Mouse (Mus musculus) layer of hippocampus, adult 8-10 months (tissue): Measurements from ENCODE around the gene Grhl3. TPM values are rescaled to one million over a fixed set of nuclear protein-coding genes. Genes with fewer than 3 reads are reported as not detected.
"Not testable (repeated sequence)": the region's sequence is repeated elsewhere in the genome, so short reads cannot be mapped to it uniquely, and the experiment has no call there.

Experiments
- DNase-seq, 2 experiments: peaks; one replicate each; pipeline ENCODE4 v3.0.0; 2022; ENCODE audit warnings: low spot score in 2 of 2
- total RNA-seq, 4 experiments: library from RNA; stranded (reverse); gene quantifications; 2 replicates each; pipeline ENCODE4 v1.2.4; 2022

Grhl3 gene
- total RNA-seq = 1 to 10 TPM in 3 of 4 experiments, under 1 TPM in 1; 0.52 to 1.3 (median 1.2) TPM

DNA sequence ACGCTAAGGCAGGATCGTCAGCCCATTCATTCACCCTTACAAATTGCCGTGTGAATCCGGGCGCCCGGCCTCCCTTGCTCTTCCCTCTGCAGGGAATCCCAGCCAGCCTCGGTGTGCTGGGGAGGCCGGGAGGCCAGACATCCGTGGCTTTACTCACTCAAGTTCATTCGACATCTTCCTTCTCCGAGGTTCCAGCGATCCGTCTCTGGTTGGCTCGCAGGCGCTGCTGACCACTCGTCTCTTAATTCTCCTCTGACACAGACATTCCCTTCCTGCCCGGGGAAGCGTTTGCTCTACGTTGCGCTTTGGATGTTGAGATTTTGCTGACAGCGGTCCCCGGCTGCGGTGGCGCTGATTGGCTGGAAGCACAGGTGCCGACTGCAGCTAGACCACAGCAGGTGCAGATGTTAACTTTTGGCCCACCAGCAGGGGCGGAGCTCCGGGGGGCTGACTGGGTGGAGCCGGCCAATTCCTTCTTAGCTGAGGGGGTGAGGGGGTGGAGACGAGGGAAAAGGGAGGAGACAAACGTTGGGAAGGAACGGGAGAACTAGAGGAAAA is at the start of gene Grhl3:
Grhl3 (minus strand) TSS at position 380 of the 558 bp plus-strand sequence.
- DNase-seq = peak in 1 of 2 experiments; percentile 19

GRCm38 (mm10) chr4:135622290-135622689 is 48.9 kb upstream of the Grhl3 start:
- DNase-seq = peak; percentile 6 to 8

- DNase-seq = no peak
Measured at GRCm38 (mm10) chr4:135620461-135620860, 47.0 kb upstream of the Grhl3 start.

- no peak for DNase-seq
Measured at GRCm38 (mm10) chr4:135617783-135618470, 44.5 kb upstream of the Grhl3 start.

DNA sequence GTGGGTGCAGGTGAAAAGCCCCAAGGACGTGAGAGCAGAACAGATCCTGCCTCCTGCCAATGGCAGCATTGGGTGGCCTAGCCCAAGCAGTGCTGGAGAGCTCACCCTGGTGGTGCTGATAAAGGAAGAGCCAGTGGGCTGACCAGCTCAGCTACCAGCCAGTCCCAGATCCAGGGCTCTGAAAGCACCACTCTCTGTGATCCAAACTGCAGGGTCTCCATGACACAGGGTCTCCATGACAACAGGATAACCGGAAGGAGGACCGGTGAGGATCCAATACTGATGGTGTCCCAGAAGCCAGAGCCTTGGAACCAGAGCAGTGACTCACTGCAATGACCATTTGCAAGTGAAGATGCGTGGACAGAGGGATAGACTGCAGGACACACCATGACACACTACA is 43.6 kb upstream of the Grhl3 start:
- no peak for DNase-seq

- DNase-seq = not testable (repeated sequence)
Measured at GRCm38 (mm10) chr4:135615307-135615706, 41.9 kb upstream of the Grhl3 start.

GRCm38 (mm10) chr4:135609986-135610385 is 36.6 kb upstream of the Grhl3 start:
- DNase-seq = no peak

- DNase-seq = no peak
Measured at GRCm38 (mm10) chr4:135607979-135608885, 34.8 kb upstream of the Grhl3 start.

DNA sequence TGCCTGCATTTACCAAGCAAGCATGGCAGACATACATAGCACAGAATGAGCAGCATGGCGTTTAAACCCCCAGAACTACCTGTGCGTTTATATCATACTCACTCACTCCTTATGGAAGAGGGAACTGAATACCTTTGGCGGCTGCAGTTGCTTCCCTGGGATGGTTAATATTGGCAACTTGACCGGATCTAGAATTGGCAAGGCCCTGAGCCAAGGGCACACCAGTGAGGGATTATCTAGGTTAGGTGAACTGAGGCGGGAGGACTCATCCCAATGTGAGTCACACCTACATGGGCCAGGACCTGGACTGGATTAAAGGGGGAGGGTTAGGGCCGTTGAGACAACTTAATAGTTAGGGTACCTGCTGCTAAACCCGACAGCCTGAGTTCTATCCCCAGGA is 32.8 kb upstream of the Grhl3 start:
- no peak for DNase-seq

GRCm38 (mm10) chr4:135601530-135601929 is 28.1 kb upstream of the Grhl3 start:
- DNase-seq = no peak

DNA sequence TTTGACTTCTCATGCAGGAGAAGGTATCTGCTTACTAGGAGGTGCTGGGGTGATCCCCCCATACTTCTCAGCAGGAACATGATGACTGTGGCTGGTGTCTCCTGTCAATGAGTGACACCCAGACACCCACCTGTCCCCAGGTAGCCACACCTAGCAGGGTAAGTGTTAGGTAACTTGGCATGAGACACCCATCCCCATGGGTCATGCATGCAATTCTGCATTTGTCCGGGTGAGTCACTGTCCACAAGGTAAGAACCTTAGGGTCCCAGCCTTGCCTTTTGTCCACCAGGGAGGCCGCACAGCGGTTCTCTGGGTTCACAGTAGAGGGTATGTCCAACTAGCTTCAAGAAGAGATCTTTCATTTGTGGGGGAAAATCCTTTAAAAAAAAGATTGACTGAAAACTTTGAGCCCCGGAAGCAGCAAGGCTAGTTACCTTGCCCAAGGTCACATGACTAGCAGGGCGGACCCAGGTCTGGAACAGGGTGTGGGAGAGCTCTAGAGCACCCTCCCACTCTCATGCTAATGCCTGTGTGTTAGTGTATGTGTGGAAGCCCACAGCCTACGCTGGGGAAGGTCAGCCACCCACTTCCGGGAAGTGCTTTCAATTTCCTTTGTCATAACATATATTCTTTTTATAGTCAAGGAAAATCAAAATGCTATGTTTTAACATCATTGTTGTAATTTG is 26.2 kb upstream of the Grhl3 start:
- DNase-seq = no peak

GRCm38 (mm10) chr4:135598998-135599397 is 25.6 kb upstream of the Grhl3 start:
- DNase-seq = no peak

- DNase-seq = no peak
Measured at GRCm38 (mm10) chr4:135597571-135597970, 24.1 kb upstream of the Grhl3 start.

- no peak for DNase-seq
Measured at GRCm38 (mm10) chr4:135595943-135596342, 22.5 kb upstream of the Grhl3 start.

GRCm38 (mm10) chr4:135591610-135592304 is 18.3 kb upstream of the Grhl3 start:
- no peak for DNase-seq

DNA sequence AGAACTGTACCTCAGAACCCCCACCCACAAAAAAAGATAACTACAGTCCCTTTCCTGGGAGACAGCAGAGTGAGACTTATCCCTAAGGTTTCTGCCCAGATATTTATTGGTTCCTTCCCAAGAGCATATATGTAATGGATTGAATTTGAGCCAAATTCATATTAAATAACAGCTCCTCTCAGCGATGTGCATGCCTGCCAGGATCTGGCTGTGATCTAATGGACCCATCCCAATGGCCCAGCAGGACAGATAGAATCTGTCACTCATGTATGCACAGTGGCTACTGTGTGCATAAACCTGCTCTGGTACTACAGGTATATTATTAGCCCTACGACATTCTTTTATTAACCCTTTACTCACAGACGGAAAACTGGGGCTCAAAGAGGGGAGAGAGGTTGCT is 17.7 kb upstream of the Grhl3 start:
- DNase-seq = no peak

- DNase-seq = no peak
Measured at GRCm38 (mm10) chr4:135584838-135585237, 11.4 kb upstream of the Grhl3 start.

- DNase-seq = no peak
Measured at GRCm38 (mm10) chr4:135581222-135581910, 7.9 kb upstream of the Grhl3 start.

DNA sequence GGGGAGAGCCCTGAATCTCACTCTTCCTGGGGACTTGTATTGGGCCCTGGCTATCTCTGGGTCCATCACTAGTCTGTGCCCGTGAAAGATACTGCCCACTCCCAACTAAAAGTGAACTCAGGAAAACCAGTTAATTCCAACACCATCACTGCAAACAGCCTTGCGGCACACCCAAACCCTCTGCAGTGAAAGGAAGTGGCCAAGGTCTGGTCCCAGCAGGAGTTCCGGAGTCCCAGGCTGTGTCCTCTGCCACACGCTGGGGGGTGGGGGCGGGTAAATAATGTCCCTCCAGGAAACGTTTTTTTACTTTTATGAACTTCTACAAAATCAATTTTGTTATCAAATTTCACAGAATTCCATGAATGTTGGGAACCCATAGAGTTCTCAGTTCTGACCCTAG is 6.3 kb upstream of the Grhl3 start:
- DNase-seq = no peak

DNA sequence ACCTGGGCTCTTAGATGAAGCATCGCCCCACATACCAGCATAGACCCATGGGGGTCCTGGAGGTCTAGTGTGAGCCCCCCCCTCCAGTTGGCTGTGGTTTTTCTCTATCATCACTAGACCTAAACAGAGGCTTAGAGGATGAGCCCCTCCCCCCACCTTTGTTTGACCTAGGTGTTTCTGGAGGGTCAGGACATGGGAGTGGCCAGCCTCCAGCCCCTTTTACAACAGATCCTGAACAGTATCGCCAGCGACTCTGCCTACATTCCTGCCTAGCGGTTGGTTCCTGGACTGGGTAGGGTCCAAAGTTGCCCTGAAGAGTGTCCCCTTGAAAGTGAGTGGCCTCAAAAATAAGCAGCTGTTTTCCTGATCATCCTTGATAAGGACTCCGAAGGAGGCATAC is 5.1 kb upstream of the Grhl3 start:
- no peak for DNase-seq
